Mouse (Mus musculus): ENCODE data around the gene 4930452B06Rik. TPM values are rescaled to one million over a fixed set of nuclear protein-coding genes. Genes with fewer than 3 reads are reported as not detected.

4930452B06Rik gene
- polyA plus RNA-seq (2014; fragmentation: Illumina TruSeq; extraction: RNeasy Lipid Tissue Mini Kit (QIAGEN cat#74804); ENCODE audit: low read depth, low replicate concordance), result 7.0 TPM

GRCm38 (mm10) chr14:8665636-8666411 is at the start of gene 4930452B06Rik:
Gene 4930452B06Rik (minus strand): TSS chr14:8666240.

